Mouse (Mus musculus): ENCODE data around the gene Ralgps1. TPM values are rescaled to one million over a fixed set of nuclear protein-coding genes. Genes with fewer than 3 reads are reported as not detected.

Gene Ralgps1
- polyA plus RNA-seq, 1 experiment from 2014 or later, result 1.8 TPM

GRCm38 (mm10) chr2:33357250-33357838 is 13.9 kb downstream of the Ralgps1 start:
- H3K4me1 ChIP-seq (ENCODE audit: insufficient read depth, low read depth, low read length), result no peaks in the 10 kb centered on the region
- no peaks in the 10 kb centered on the region for H3K36me3 ChIP-seq (ENCODE audit: insufficient read depth, low read length)
- TF ChIP-seq CTCF (IDR thresholded peaks at IDR 0.05) (no peak), EP300 (IDR thresholded peaks at IDR 0.05) (no peak)
- no peak overlapping the region for H3K4me3 ChIP-seq (ENCODE audit: low read depth, low read length)
- DNase-seq (ENCODE audit: low spot score), result peak; percentile 68
- no peak overlapping the region for H3K4me2 ChIP-seq (replicated peaks; ENCODE audit: low read depth, low read length)
- H3K9me3 ChIP-seq (ENCODE audit: low read length), result no peaks in the 10 kb centered on the region
- H3K27me3 ChIP-seq (replicated peaks; ENCODE audit: insufficient read depth, low read length), result no peaks in the 10 kb centered on the region
- WGBS, result 73% methylated on average over 7 of the region's 7 CpGs
- no peak overlapping the region for H3K27ac ChIP-seq (ENCODE audit: low read length)
- ATAC-seq, result peak; percentile 80
- no peak overlapping the region for H3K9ac ChIP-seq (replicated peaks; ENCODE audit: low read depth)

- Histone ChIP-seq H3K27ac (ENCODE audit: low read length) (no peak overlapping the region), H3K36me3 (ENCODE audit: insufficient read depth, low read length) (no peaks in the 10 kb centered on the region), H3K4me3 (ENCODE audit: low read depth, low read length) (no peak overlapping the region), H3K9ac (replicated peaks; ENCODE audit: low read depth) (no peak overlapping the region), H3K27me3 (replicated peaks; ENCODE audit: insufficient read depth, low read length) (no peaks in the 10 kb centered on the region), H3K9me3 (ENCODE audit: low read length) (no peaks in the 10 kb centered on the region), H3K4me1 (ENCODE audit: insufficient read depth, low read depth, low read length) (no peaks in the 10 kb centered on the region), H3K4me2 (replicated peaks; ENCODE audit: low read depth, low read length) (no peak overlapping the region)
- WGBS, result 83% methylated on average over 6 of the region's 6 CpGs
- no peak for DNase-seq (ENCODE audit: low spot score)
- ATAC-seq, result no peak
- no peak for TF ChIP-seq CTCF (IDR thresholded peaks at IDR 0.05)
- no peak for TF ChIP-seq EP300 (IDR thresholded peaks at IDR 0.05)
These were observed 15.7 kb downstream of the Ralgps1 start for GRCm38 (mm10) chr2:33355558-33355957.

DNA sequence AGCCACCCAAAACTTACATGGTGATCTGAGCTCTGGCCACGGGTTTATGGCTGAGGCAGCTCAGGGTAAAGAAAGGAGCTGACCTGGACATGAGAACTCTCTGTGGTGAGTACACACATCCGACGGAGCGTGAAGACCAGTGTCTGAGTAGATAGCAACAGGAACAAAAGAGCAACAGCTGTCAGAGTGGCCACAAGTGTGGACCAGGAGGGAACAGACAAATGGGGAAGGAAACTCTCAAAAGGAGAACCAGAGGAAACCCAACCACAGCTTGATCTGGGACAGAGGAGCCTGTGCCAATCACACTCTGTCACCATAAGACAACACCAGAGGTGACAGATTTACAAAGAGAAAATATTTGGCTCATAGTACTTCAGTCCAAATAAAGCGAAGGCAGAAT is 17.9 kb downstream of the Ralgps1 start:
- 58% methylated on average over 5 of the region's 5 CpGs for WGBS
- no peak for ATAC-seq
- H3K4me3 ChIP-seq (ENCODE audit: low read depth, low read length), result no peak overlapping the region
- no peaks in the 10 kb centered on the region for H3K9me3 ChIP-seq (ENCODE audit: low read length)
- no peak overlapping the region for H3K4me2 ChIP-seq (replicated peaks; ENCODE audit: low read depth, low read length)
- H3K4me1 ChIP-seq (ENCODE audit: insufficient read depth, low read depth, low read length), result no peaks in the 10 kb centered on the region
- no peak overlapping the region for H3K27ac ChIP-seq (ENCODE audit: low read length)
- H3K9ac ChIP-seq (replicated peaks; ENCODE audit: low read depth), result no peak overlapping the region
- DNase-seq (ENCODE audit: low spot score), result peak; percentile 46
- H3K36me3 ChIP-seq (ENCODE audit: insufficient read depth, low read length), result no peaks in the 10 kb centered on the region
- no peak for TF ChIP-seq EP300 (IDR thresholded peaks at IDR 0.05)
- TF ChIP-seq CTCF (IDR thresholded peaks at IDR 0.05), result no peak
- no peaks in the 10 kb centered on the region for H3K27me3 ChIP-seq (replicated peaks; ENCODE audit: insufficient read depth, low read length)

- DNase-seq (ENCODE audit: low spot score), result no peak
- H3K36me3 ChIP-seq (ENCODE audit: insufficient read depth, low read length), result no peaks in the 10 kb centered on the region
These were observed 19.8 kb downstream of the Ralgps1 start for GRCm38 (mm10) chr2:33351449-33351848.

DNA sequence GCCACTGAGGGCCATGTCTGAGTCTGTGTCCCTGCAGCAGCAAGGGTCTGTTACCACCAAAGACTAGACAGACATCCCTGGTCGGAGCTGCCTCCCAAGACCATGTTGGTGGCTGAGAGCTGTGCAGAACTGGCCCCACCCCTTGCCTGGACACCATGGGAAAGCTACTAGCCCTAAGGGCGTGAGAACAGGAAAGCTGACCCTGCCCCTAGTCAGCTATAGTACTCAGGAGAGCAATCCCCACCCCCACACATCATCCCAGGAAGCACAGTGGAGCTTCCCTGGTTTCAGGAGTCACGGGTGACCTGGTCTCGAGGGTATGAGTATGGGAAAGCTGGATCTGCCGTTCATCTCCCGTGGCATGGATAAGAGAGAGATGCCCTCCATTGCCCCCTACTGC is 20.4 kb downstream of the Ralgps1 start:
- Histone ChIP-seq H3K9ac (replicated peaks; ENCODE audit: low read depth) (no peak overlapping the region), H3K4me1 (ENCODE audit: insufficient read depth, low read depth, low read length) (no peaks in the 10 kb centered on the region), H3K36me3 (ENCODE audit: insufficient read depth, low read length) (no peaks in the 10 kb centered on the region), H3K9me3 (ENCODE audit: low read length) (no peaks in the 10 kb centered on the region), H3K4me3 (ENCODE audit: low read depth, low read length) (no peak overlapping the region), H3K4me2 (replicated peaks; ENCODE audit: low read depth, low read length) (no peak overlapping the region), H3K27me3 (replicated peaks; ENCODE audit: insufficient read depth, low read length) (no peaks in the 10 kb centered on the region), H3K27ac (ENCODE audit: low read length) (no peak overlapping the region)
- TF ChIP-seq EP300 (IDR thresholded peaks at IDR 0.05), result no peak
- no peak for TF ChIP-seq CTCF (IDR thresholded peaks at IDR 0.05)
- ATAC-seq (no peak), DNase-seq (ENCODE audit: low spot score) (no peak)
- 73% methylated on average over 6 of the region's 6 CpGs for WGBS

More at GRCm38 (mm10) chr2:33351449-33351848, 19.8 kb downstream of the Ralgps1 start:
- no peak for ATAC-seq
- 88% methylated on average over 3 of the region's 3 CpGs for WGBS
- H3K4me2 ChIP-seq (replicated peaks; ENCODE audit: low read depth, low read length), result no peak overlapping the region
- H3K4me1 ChIP-seq (ENCODE audit: insufficient read depth, low read depth, low read length), result no peaks in the 10 kb centered on the region
- H3K4me3 ChIP-seq (ENCODE audit: low read depth, low read length), result no peak overlapping the region
- TF ChIP-seq EP300 (IDR thresholded peaks at IDR 0.05) (no peak), CTCF (IDR thresholded peaks at IDR 0.05) (no peak)
- no peaks in the 10 kb centered on the region for H3K9me3 ChIP-seq (ENCODE audit: low read length)
- no peak overlapping the region for H3K9ac ChIP-seq (replicated peaks; ENCODE audit: low read depth)
- no peak overlapping the region for H3K27ac ChIP-seq (ENCODE audit: low read length)
- H3K27me3 ChIP-seq (replicated peaks; ENCODE audit: insufficient read depth, low read length), result no peaks in the 10 kb centered on the region

- WGBS, result 19% methylated on average over 2 of the region's 2 CpGs
- no peak overlapping the region for H3K4me2 ChIP-seq (replicated peaks; ENCODE audit: low read depth, low read length)
- H3K9me3 ChIP-seq (ENCODE audit: low read length), result no peaks in the 10 kb centered on the region
These were observed 21.7 kb downstream of the Ralgps1 start for GRCm38 (mm10) chr2:33349581-33349980.

DNA sequence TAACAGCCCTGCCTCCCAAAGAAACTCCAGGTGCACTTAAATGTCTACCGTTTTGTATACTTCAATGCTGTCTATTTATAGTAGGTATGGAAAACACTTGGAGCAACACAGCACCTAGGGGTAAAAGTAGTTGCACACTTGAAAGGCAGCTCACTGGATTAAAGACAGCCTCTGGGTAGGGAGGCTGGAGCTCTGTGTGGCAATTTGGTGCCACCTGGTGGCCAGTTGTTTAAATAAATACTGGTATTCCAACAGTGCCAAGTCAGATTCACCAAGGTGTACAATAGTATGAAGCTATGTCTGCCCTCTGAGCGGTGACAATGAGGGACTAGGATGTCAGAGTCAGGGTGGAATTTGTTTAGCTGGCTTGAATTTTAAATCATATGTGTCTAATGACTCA is 22.2 kb downstream of the Ralgps1 start:
- H3K27ac ChIP-seq (ENCODE audit: low read length), result no peak overlapping the region
- 10% methylated on average over 2 of the region's 2 CpGs for WGBS
- ATAC-seq, result peak; percentile 66

More at GRCm38 (mm10) chr2:33349581-33349980, 21.7 kb downstream of the Ralgps1 start:
- ATAC-seq, result no peak
- Histone ChIP-seq H3K4me3 (ENCODE audit: low read depth, low read length) (no peak overlapping the region), H3K4me1 (ENCODE audit: insufficient read depth, low read depth, low read length) (no peaks in the 10 kb centered on the region), H3K27ac (ENCODE audit: low read length) (no peak overlapping the region), H3K27me3 (replicated peaks; ENCODE audit: insufficient read depth, low read length) (no peaks in the 10 kb centered on the region), H3K36me3 (ENCODE audit: insufficient read depth, low read length) (no peaks in the 10 kb centered on the region), H3K9ac (replicated peaks; ENCODE audit: low read depth) (no peak overlapping the region)
- TF ChIP-seq CTCF (IDR thresholded peaks at IDR 0.05), result no peak
- no peak for DNase-seq (ENCODE audit: low spot score)

More for the DNA sequence above, 22.2 kb downstream of the Ralgps1 start:
- H3K4me1 ChIP-seq (ENCODE audit: insufficient read depth, low read depth, low read length), result no peaks in the 10 kb centered on the region
- H3K27me3 ChIP-seq (replicated peaks; ENCODE audit: insufficient read depth, low read length), result no peaks in the 10 kb centered on the region
- H3K36me3 ChIP-seq (ENCODE audit: insufficient read depth, low read length), result no peaks in the 10 kb centered on the region
- no peak overlapping the region for H3K4me2 ChIP-seq (replicated peaks; ENCODE audit: low read depth, low read length)
- H3K9ac ChIP-seq (replicated peaks; ENCODE audit: low read depth), result no peak overlapping the region
- no peaks in the 10 kb centered on the region for H3K9me3 ChIP-seq (ENCODE audit: low read length)
- H3K4me3 ChIP-seq (ENCODE audit: low read depth, low read length), result no peak overlapping the region
- no peak for TF ChIP-seq EP300 (IDR thresholded peaks at IDR 0.05)
- TF ChIP-seq CTCF (IDR thresholded peaks at IDR 0.05), result peak; percentile 88
- peak; percentile 86 for DNase-seq (ENCODE audit: low spot score)
